Comparison of ENCODE assay signal across 12 mouse cellular contexts in the genomic region with DNA sequence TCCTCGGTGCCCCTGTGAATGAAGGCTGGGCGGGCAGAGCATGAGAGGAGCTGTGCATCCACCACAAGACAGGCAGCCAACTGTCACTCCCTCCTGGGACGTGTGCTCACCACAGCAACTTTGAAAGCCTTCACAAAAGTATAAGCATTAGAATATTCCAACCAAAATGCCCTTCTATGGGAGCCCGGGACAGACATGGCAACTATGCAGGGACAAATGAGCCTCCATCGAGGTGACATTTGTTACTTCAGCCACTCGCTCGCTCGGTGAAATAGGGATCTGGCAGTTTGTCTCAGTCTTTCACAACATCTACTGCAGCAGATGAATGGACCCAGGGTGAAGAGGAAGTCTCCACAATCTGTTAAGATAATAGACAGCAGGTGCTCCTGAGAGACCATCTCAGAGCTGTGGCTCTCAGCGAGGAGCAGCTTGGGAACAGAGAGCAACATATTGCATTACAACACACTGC. TPM values are rescaled to one million over a fixed set of nuclear protein-coding genes. Genes with fewer than 3 reads are reported as not detected.
DNase-seq lines count a peak whose midpoint lies in the region; ATAC-seq and TF ChIP-seq lines count a peak whose summit lies in the region.
"Had no signal": no experiment of that assay in that cellular context is flagged by ENCODE, and none has a peak within 500 bp of the region (broad histone marks: within the 10 kb centered on the region; RNA-seq: fewer than 3 reads in every experiment).

No protein-coding gene starts in this region.

- no peaks in the 10 kb centered on the region for H3K79me2 ChIP-seq in liver, adult 2 months (ENCODE audit: control insufficient read depth, insufficient read depth, low read length)

- no peak for TF ChIP-seq POLR2A in liver, adult 2 months (IDR thresholded peaks at IDR 0.05; ENCODE audit: extremely low read depth, insufficient read depth, low read length)

- no peak overlapping the region for H3K9ac ChIP-seq in liver, adult 2 months (ENCODE audit: low read depth, low read length)
- no peak overlapping the region for H3K9ac ChIP-seq in liver, embryonic 12.5 days
- no peak overlapping the region for H3K9ac ChIP-seq in forebrain, embryonic 12.5 days
- H3K9ac ChIP-seq in neural tube, embryonic 15.5 days (replicated peaks) = no peak overlapping the region
- H3K9ac ChIP-seq: embryonic facial prominence, embryonic 15.5 days; stomach, embryonic 15.5 days had no signal

- H3K9me3 ChIP-seq in liver, embryonic 12.5 days (replicated peaks) = no peaks in the 10 kb centered on the region
- H3K9me3 ChIP-seq in forebrain, embryonic 12.5 days = no peaks in the 10 kb centered on the region
- no peaks in the 10 kb centered on the region for H3K9me3 ChIP-seq in neural tube, embryonic 15.5 days (replicated peaks)
- H3K9me3 ChIP-seq: embryonic facial prominence, embryonic 15.5 days; megakaryocyte, embryonic 14.5 days; stomach, embryonic 15.5 days had no signal

- no peak overlapping the region for H3K27ac ChIP-seq in liver, adult 2 months (replicated peaks; ENCODE audit: insufficient read depth, low read depth, low read length)
- no peak overlapping the region for H3K27ac ChIP-seq in liver, embryonic 12.5 days
- H3K27ac ChIP-seq in forebrain, embryonic 12.5 days = peak overlapping the region; percentile 57
- H3K27ac ChIP-seq in layer of hippocampus, adult 2 months = peak overlapping the region; percentile 24
- H3K27ac ChIP-seq in neural tube, embryonic 15.5 days (replicated peaks) = no peak overlapping the region; the same call in 1 of the 2 replicates
- H3K27ac ChIP-seq: embryonic facial prominence, embryonic 15.5 days; stomach, embryonic 15.5 days had no signal

- H3K4me2 ChIP-seq in liver, embryonic 12.5 days = no peak overlapping the region
- no peak overlapping the region for H3K4me2 ChIP-seq in forebrain, embryonic 12.5 days
- no peak overlapping the region for H3K4me2 ChIP-seq in neural tube, embryonic 15.5 days
- H3K4me2 ChIP-seq: embryonic facial prominence, embryonic 15.5 days; stomach, embryonic 15.5 days had no signal

- 57% methylated on average over 9 of the region's 9 CpGs for WGBS in liver, adult 2 months
- WGBS in liver, embryonic 12.5 days (ENCODE audit: insufficient replicate concordance) = 75% methylated on average over 9 of the region's 9 CpGs
- 58% methylated on average over 9 of the region's 9 CpGs for WGBS in forebrain, embryonic 12.5 days
- WGBS in neural tube, embryonic 15.5 days = 51% methylated on average over 9 of the region's 9 CpGs

- no peak overlapping the region for H3K4me3 ChIP-seq in liver, adult 2 months (ENCODE audit: insufficient read depth, low read depth, low read length)
- no peak overlapping the region for H3K4me3 ChIP-seq in liver, embryonic 12.5 days
- no peak overlapping the region for H3K4me3 ChIP-seq in forebrain, embryonic 12.5 days (replicated peaks)
- H3K4me3 ChIP-seq in layer of hippocampus, adult 2 months = no peak overlapping the region; the same call in 1 of the 2 replicates
- no peak overlapping the region for H3K4me3 ChIP-seq in neural tube, embryonic 15.5 days (replicated peaks)
- H3K4me3 ChIP-seq: embryonic facial prominence, embryonic 15.5 days; megakaryocyte, embryonic 14.5 days; stomach, embryonic 15.5 days had no signal

- no peak for ATAC-seq in liver, embryonic 12.5 days
- ATAC-seq in forebrain, embryonic 12.5 days (ENCODE audit: low FRiP score) = peak; percentile 54; the same call in 1 of the 2 replicates
- peak; percentile 45; the same call in 1 of the 2 replicates for ATAC-seq in neural tube, embryonic 15.5 days (ENCODE audit: low FRiP score)
- no peak for ATAC-seq in erythroblast, adult 5-6 weeks (replicated peaks; ENCODE audit: low FRiP score, poor library complexity, severe bottlenecking)

- peaks cover 39% of the 10 kb centered on the region for H3K36me3 ChIP-seq in liver, adult 2 months (ENCODE audit: control insufficient read depth, insufficient read depth, low read length)
- peaks cover 86% of the 10 kb centered on the region for H3K36me3 ChIP-seq in liver, embryonic 12.5 days
- H3K36me3 ChIP-seq in forebrain, embryonic 12.5 days (replicated peaks) = peaks cover 67% of the 10 kb centered on the region
- peaks cover 65% of the 10 kb centered on the region for H3K36me3 ChIP-seq in neural tube, embryonic 15.5 days

- H3K4me1 ChIP-seq in liver, adult 2 months (ENCODE audit: control insufficient read depth, insufficient read depth, low read length) = peaks cover 9% of the 10 kb centered on the region
- H3K4me1 ChIP-seq in liver, embryonic 12.5 days = peaks cover 10% of the 10 kb centered on the region
- H3K4me1 ChIP-seq in forebrain, embryonic 12.5 days = peaks cover 15% of the 10 kb centered on the region
- H3K4me1 ChIP-seq in neural tube, embryonic 15.5 days = no peaks in the 10 kb centered on the region
- H3K4me1 ChIP-seq: embryonic facial prominence, embryonic 15.5 days; stomach, embryonic 15.5 days had no signal

- DNase-seq in liver, adult 2 months (ENCODE audit: extremely low read depth, low read depth, low spot score) = peak; percentile 14
- DNase-seq in layer of hippocampus, adult 2 months (ENCODE audit: low spot score in 2 of 2) = peak; percentile 55 to 57
- DNase-seq in ovary, postnatal 10 days (ENCODE audit: low spot score) = no peak
- no peak for DNase-seq in urinary bladder, adult 18-20 months (ENCODE audit: low spot score in 2 of 2)
- DNase-seq: gastrocnemius, postnatal 36 days had no signal

- no peaks in the 10 kb centered on the region for H3K27me3 ChIP-seq in liver, adult 2 months (ENCODE audit: control insufficient read depth, insufficient read depth, low read length)
- H3K27me3 ChIP-seq in liver, embryonic 12.5 days (replicated peaks) = no peaks in the 10 kb centered on the region
- H3K27me3 ChIP-seq in forebrain, embryonic 12.5 days = no peaks in the 10 kb centered on the region
- no peaks in the 10 kb centered on the region for H3K27me3 ChIP-seq in neural tube, embryonic 15.5 days (replicated peaks)
- H3K27me3 ChIP-seq: embryonic facial prominence, embryonic 15.5 days; megakaryocyte, embryonic 14.5 days; stomach, embryonic 15.5 days had no signal

- no peak for TF ChIP-seq CTCF in liver, adult 2 months (IDR thresholded peaks at IDR 0.05; ENCODE audit: low read depth, low read length)
- TF ChIP-seq CTCF in layer of hippocampus, adult 2 months (conservative IDR thresholded peaks at IDR 0.05) = no peak

RNA-seq across cellular contexts. Expression of gene Lsm6, which starts 10.7 kb away (rescaled TPM):
- total RNA-seq in liver, adult 2 months (2014; rRNA removed) = 29.8 and 38.3 TPM in 2 replicates
- 10.6 and 10.9 TPM in 2 replicates for polyA plus RNA-seq in liver, adult 2 months (2012; rRNA removed)
- polyA plus RNA-seq in liver, embryonic 12.5 days (2016; fragmentation: Nextera tagmentation; extraction: Ambion mirVana) = 127 and 135 TPM in 2 replicates
- 220 and 230 TPM in 2 replicates for polyA plus RNA-seq in forebrain, embryonic 12.5 days (2016; fragmentation: Nextera tagmentation; extraction: Ambion mirVana)
- 10 to 100 TPM; 42.6 to 47.6 TPM for total RNA-seq in layer of hippocampus, adult 2 months (2021)
- 140 and 155 TPM in 2 replicates for polyA plus RNA-seq in neural tube, embryonic 15.5 days (2015; fragmentation: Nextera tagmentation; extraction: Ambion mirVana)
- total RNA-seq in erythroblast, adult 5-6 weeks (2015; ENCODE audit: low replicate concordance) = 30.1 and 40.7 TPM in 2 replicates
- total RNA-seq in erythroblast, adult 5-6 weeks (2017; ENCODE audit: low replicate concordance) = 21.8 and 71.2 TPM in 2 replicates

Comparison
In these comparisons a context has a peak if more than half of its experiments do, and no peak if none do; other contexts are left out.
1. RNA of gene Lsm6, which starts 10.7 kb away (polyA plus RNA-seq): 220 to 230 TPM in forebrain, embryonic 12.5 days, 140 to 155 TPM in neural tube, embryonic 15.5 days and 127 to 135 TPM in liver, embryonic 12.5 days; 10.6 to 10.9 TPM in liver, adult 2 months; every median in the first group is over 10 times any median in the second.
2. DNase-seq: peak in liver, adult 2 months (single experiment) and layer of hippocampus, adult 2 months (2 of 2); none in ovary, postnatal 10 days (single experiment) and urinary bladder, adult 18-20 months (0 of 2).
3. H3K27ac ChIP-seq: peak in forebrain, embryonic 12.5 days (single experiment) and layer of hippocampus, adult 2 months (single experiment); none in liver, adult 2 months (single experiment), liver, embryonic 12.5 days (single experiment) and neural tube, embryonic 15.5 days (single experiment).
4. ATAC-seq: peak in forebrain, embryonic 12.5 days (single experiment) and neural tube, embryonic 15.5 days (single experiment); none in liver, embryonic 12.5 days (single experiment) and erythroblast, adult 5-6 weeks (single experiment).